Mouse (Mus musculus): ENCODE measurements at regions not wholly inside any gene's neighbourhood (a gene's known extent, or its start where the extent isn't known, plus 50 kb on each side); places are given as distances from the start of the nearest gene placed in this dataset.

DNA sequence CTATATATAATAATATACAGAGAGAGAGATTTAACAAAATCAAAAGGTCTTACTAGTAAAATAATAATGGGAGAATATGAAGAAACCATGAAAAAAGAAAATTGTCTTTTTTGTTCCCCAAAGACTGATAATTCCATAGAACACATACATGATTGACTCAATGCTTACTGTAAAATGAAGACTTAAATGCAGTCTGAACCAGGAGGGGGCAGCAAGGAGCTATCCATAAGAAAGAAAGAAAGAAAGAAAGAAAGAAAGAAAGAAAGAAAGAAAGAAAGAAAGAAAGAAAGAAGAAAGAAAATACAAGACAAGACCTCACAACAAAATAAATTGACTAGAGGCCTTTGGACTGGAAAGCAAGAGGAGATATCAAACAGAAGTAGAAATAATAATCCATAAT is 868.8 kb upstream of the Acvr2a start:
- DNase-seq (ENCODE audit: low spot score in 2 of 2): no peak

DNA sequence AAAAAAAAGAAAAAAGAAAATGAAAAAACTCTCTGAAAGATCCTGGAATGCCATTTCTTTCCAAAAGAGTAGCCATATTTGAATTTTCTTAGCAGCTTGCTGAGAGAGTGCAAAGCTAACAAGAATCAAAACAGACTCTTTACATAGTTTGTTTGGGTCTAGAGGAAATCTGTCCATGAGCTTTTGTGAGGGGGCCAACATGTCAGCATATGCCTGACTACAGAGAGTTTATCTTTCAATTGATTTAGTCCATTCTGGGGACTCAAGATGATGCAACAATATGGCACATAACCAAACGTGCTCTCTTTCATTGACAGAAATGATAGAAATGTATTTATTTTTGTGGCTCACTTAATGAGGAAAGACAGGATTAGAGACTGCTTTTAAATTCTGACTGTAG is 822.8 kb upstream of the Acvr2a start:
- DNase-seq (ENCODE audit: low spot score in 2 of 2): no peak

GRCm38 (mm10) chr2:47994185-47994584 is 819.7 kb upstream of the Acvr2a start:
- DNase-seq (ENCODE audit: low spot score in 2 of 2): peak; percentile 41 to 83

GRCm38 (mm10) chr2:48001230-48001629 is 812.7 kb upstream of the Acvr2a start:
- DNase-seq (ENCODE audit: low spot score in 2 of 2): no peak

GRCm38 (mm10) chr2:48001800-48002507 is 812.0 kb upstream of the Acvr2a start:
- peak; percentile 22 to 88 for DNase-seq (ENCODE audit: low spot score in 2 of 2)

DNA sequence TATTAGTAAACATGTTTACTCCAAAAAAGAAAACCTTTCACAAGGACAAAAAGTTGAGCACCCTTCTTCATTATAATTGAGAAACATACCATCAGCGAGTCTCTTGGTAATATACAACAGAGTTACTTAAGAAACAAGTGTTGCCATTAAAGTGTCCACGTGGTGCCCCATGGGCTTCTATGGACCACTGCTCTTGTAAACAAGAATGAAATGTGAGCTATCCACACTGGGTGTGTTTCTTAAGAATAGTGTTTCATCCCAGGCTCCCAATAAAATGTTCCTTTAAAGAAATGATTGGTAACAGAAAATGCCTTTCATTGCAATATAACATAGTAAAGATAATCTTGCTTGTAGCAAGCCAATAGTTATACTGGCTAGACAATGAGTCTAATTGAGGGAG is 803.6 kb upstream of the Acvr2a start:
- DNase-seq (ENCODE audit: low spot score in 2 of 2): no peak

- peak in 1 of 2 experiments; percentile 1 for DNase-seq (ENCODE audit: low spot score in 2 of 2)
These were observed 786.4 kb upstream of the Acvr2a start for GRCm38 (mm10) chr2:48027559-48027958.

DNA sequence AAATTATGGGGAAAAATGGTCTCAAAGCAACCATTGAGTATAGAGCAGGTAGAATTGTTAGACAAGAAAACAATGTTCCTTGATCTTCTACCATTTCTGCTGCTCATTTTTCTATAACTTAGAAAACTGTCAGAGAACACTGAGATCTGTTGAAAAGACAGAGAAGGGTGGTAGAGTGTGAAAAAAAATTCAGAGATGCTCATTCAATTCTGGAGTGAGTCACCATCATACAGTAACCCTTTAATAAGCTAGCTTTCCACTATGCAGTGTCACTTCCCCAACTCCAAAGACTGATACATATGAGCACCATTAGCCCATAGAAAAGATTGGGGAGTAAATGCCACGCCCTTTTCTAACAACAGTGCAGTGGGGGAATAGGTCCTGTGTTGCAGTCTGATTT is 752.5 kb upstream of the Acvr2a start:
- DNase-seq (ENCODE audit: low spot score in 2 of 2): no peak

GRCm38 (mm10) chr2:48063436-48063835 is 750.5 kb upstream of the Acvr2a start:
- peak; percentile 19 to 37 for DNase-seq (ENCODE audit: low spot score in 2 of 2)

DNA sequence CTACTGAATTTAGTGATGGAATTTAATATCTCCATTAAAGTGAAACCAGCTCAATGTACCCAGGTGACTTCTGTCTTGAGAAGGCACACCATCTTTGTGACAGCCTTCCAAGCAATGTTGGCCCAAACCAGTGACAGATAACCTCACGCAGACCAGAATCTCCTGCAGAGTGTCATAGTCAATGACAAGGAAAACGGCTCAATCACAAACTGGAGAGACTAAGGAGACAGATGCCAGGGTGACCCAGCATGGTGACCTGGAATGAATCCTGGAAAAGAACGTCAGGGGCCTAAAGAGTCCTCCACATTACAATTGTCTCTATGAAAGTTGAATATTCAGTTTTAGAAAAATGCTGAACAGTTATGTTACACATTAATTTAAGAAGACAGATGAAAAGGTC is 748.7 kb upstream of the Acvr2a start:
- DNase-seq (ENCODE audit: low spot score in 2 of 2): no peak

DNA sequence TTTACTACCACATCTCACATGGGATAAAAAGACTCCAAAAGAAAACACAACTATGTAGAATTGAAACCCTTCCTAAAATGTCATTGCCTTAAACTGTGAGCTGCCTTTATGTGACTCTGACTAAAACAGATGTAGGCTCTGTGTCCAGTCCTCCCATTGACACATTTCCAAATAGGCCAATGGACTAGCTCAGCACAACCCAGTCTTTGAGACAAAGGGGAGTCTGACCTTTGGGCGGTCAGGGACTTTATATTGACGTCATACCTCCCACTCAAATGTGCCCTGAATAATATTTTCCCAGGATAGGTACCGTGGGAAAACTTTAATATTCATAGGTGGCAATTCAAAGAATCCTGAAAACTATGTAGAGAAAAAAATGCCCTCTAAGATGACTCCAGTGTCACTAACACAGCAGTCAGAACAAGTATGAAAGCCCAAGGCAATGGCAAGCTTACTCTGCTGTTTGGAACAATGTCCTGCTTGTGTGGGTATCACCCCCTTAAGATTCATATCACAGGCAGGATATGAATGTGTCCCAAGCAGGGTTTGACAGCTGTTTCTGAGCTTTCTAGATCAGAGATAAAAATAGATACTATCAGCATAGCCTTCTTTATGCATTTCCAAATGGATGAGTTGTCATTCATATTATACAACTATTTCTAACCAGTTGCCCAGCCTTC is 731.6 kb upstream of the Acvr2a start:
- DNase-seq (ENCODE audit: low spot score in 2 of 2): no peak

GRCm38 (mm10) chr2:48098287-48098686 is 715.6 kb upstream of the Acvr2a start:
- DNase-seq (ENCODE audit: low spot score in 2 of 2): no peak

DNA sequence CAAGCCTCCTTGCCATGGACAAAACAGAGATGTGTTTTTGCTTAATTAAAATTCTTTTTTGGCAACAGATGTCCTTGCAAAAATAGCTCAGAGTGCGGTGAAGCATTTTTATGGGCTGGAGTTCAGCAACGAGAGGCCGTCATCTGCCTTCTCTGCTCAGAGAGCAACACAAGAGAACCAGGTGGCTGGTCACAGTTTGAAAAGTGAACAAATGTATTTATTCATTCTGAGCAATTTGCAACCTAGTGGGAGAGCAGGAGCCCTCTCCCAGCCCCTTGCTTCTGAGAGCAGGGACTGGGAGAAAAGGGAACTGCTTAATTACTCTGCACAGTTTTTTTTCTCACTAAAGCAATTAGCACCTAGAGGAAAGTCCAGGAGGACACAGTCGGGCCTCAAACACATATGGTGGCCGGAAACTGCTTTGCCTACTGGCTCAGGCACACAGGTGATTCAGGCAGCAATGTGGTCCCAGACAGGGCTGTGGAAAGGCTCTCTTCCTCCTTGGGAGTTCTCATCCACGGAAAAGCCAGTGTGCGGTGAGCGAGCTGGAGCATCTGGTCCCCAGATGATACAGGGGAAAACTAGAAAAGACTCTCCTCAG is 714.9 kb upstream of the Acvr2a start:
- peak; percentile 34 to 79 for DNase-seq (ENCODE audit: low spot score in 2 of 2)

- peak; percentile 29 to 60 for DNase-seq (ENCODE audit: low spot score in 2 of 2)
These were observed 690.2 kb upstream of the Acvr2a start for GRCm38 (mm10) chr2:48123662-48124061.

- DNase-seq (ENCODE audit: low spot score in 2 of 2): no peak
These were observed 675.8 kb upstream of the Acvr2a start for GRCm38 (mm10) chr2:48138051-48138611.

GRCm38 (mm10) chr2:48141281-48141680 is 672.6 kb upstream of the Acvr2a start:
- no peak for DNase-seq (ENCODE audit: low spot score in 2 of 2)

GRCm38 (mm10) chr2:48154706-48155105 is 659.2 kb upstream of the Acvr2a start:
- peak in 1 of 2 experiments; percentile 69 for DNase-seq (ENCODE audit: low spot score in 2 of 2)

- DNase-seq (ENCODE audit: low spot score in 2 of 2): no peak
These were observed 641.3 kb upstream of the Acvr2a start for GRCm38 (mm10) chr2:48172626-48173025.

GRCm38 (mm10) chr2:48186161-48186560 is 627.7 kb upstream of the Acvr2a start:
- DNase-seq (ENCODE audit: low spot score in 2 of 2): no peak

DNA sequence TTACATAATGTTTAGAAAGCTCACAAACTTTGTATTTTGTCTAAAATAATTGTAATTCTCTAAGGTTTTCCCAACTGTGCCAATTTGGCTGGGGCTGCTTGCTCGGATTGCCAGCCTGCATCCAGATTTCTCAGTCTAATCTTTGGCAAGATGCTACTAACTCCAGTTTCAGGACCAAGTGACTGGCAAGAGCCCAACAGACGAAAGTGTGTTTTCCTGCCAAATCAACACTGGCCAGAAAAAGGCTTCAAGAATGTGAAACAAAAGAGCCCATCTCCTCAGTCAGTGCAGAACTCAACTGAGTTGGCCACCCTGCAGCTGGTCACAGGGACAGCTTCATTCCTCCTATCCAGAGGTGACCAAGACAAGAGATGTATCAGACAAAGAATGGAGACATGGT is 627.3 kb upstream of the Acvr2a start:
- peak; percentile 47 to 84 for DNase-seq (ENCODE audit: low spot score in 2 of 2)

DNA sequence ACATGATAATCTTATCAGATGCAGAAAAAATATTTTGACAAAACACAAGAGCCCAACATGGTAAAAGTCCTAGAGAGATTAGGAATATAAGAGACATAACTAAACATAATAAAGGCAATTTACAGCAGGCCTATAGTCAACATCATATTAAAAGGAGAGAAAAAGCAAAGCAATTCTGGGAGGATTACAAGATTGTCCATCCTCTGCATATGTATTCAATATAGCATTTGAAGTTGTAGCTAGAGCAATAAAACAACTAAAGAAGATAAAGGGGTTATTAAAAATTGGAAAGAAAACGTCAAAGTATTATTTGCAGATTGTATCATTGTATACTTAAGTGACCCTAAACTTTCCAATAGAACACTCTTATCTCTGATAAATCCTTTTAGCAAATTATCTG is 602.1 kb upstream of the Acvr2a start:
- DNase-seq (ENCODE audit: low spot score in 2 of 2): no peak

DNA sequence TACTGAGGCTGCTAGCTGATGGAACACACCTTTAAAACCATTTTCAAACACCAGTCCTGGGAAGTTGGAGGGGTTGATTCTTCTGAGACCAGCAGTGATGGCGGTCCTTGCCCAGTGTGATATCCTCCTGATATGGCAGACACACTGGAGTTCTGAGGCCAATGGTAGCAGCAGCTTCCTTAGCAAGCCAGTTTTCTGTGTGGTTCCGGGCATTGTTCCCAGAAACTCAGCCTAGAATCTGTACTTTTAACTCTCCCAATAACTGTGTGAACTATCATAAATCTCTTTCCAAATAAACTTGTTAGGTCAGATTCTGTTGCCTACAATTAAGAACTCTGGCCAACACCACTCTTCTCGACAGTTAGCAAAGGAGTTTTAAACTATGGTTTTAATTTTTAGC is 593.1 kb upstream of the Acvr2a start:
- peak; percentile 32 to 82 for DNase-seq (ENCODE audit: low spot score in 2 of 2)
